Mouse (Mus musculus): Measurements from ENCODE around the gene Erc2.

GRCm38 (mm10) chr14:28512805-28513590, 890.8 kb downstream of the Erc2 start:
- TF ChIP-seq CTCF (conservative IDR thresholded peaks at IDR 0.05; ENCODE audit: low read length): no peak
- TF ChIP-seq NANOG (IDR thresholded peaks at IDR 0.05; ENCODE audit: borderline replicate concordance, low read length): no peak
- peak; percentile 80; the same call in 1 of the 2 replicates for TF ChIP-seq POU5F1 (IDR thresholded peaks at IDR 0.05; ENCODE audit: borderline replicate concordance, low read length)

All from E14TG2a.4 (cell line).